Mouse (Mus musculus) bone marrow, adult 2 months (tissue): ENCODE measurements around the gene 4931428F04Rik. TPM values are rescaled to one million over a fixed set of nuclear protein-coding genes. Genes with fewer than 3 reads are reported as not detected.
"Not testable (repeated sequence)": the region's sequence is repeated elsewhere in the genome, so short reads cannot be mapped to it uniquely, and the experiment has no call there.

Source experiments
- H3K27ac ChIP-seq: fragments of 200-500 bp; 2 replicates; pipeline ENCODE4 v1.5.1; 2012; ENCODE audit warnings: low read depth, mild to moderate bottlenecking, control low read depth, inconsistent platforms, low read length; ENCODE audit not compliant: control insufficient read depth, poor library complexity, insufficient read depth
- H3K4me1 ChIP-seq: fragments of 200-500 bp; 2 replicates; pipeline ENCODE4 v1.6.1; 2011; ENCODE audit warnings: low read length; ENCODE audit not compliant: control insufficient read depth, insufficient read depth
- H3K4me3 ChIP-seq: fragments of 200-500 bp; replicated peaks from 2 replicates; pipeline ENCODE3; 2011; ENCODE audit warnings: mild to moderate bottlenecking, low read depth, low read length, control low read depth; ENCODE audit not compliant: control insufficient read depth
- CTCF ChIP-seq: fragments of 200-500 bp; IDR thresholded peaks from 2 replicates; pipeline ENCODE4 v1.5.1; 2011; ENCODE audit warnings: low read length, control low read depth; ENCODE audit not compliant: control insufficient read depth, insufficient read depth
- POLR2A ChIP-seq: fragments of 200-500 bp; IDR thresholded peaks from 2 replicates; pipeline ENCODE4 v1.6.1; 2011; ENCODE audit warnings: low read depth, mild to moderate bottlenecking, control low read depth, low read length, borderline replicate concordance; ENCODE audit not compliant: control insufficient read depth
- WGBS: fragments of 180-500 bp; shearing (Covaris S2); methylation state at CpG from one replicate; pipeline ENCODE4 v1.1.7; 2018; 5-methylcytosine and 5-hydroxymethylcytosine counted together
- polyA plus RNA-seq: library from polyadenylated mRNA; stranded (reverse); fragments of >200 nt; gene quantifications from 2 replicates; pipeline ENCODE4 v1.2.4, GENCODE M21; 2011; ENCODE audit warnings: low replicate concordance; ENCODE audit not compliant: missing spikeins, insufficient read depth, insufficient read length

4931428F04Rik gene
- polyA plus RNA-seq, 1 experiment: 2.2 TPM

GRCm38 (mm10) chr8:105252680-105253537, 36.8 kb downstream of the 4931428F04Rik start:
- Histone ChIP-seq H3K27ac (no peak overlapping the region), H3K4me3 (no peak overlapping the region), H3K4me1 (no peaks in the 10 kb centered on the region)
- TF ChIP-seq POLR2A: no peak
- TF ChIP-seq CTCF: no peak
- WGBS: 68% methylated on average over 10 of the region's 10 CpGs

- H3K27ac ChIP-seq: no peak overlapping the region
- 87% methylated on average over 6 of the region's 6 CpGs for WGBS
- TF ChIP-seq POLR2A: no peak
- no peak for TF ChIP-seq CTCF
- H3K4me3 ChIP-seq: no peak overlapping the region
- no peaks in the 10 kb centered on the region for H3K4me1 ChIP-seq
Observed at GRCm38 (mm10) chr8:105251954-105252353, 37.7 kb downstream of the 4931428F04Rik start.

GRCm38 (mm10) chr8:105241016-105241415, 48.6 kb downstream of the 4931428F04Rik start:
- no peak overlapping the region for H3K4me3 ChIP-seq
- H3K27ac ChIP-seq: no peak overlapping the region
- 94% methylated on average over 7 of the region's 7 CpGs for WGBS
- TF ChIP-seq POLR2A (no peak), CTCF (no peak)
- no peaks in the 10 kb centered on the region for H3K4me1 ChIP-seq

DNA sequence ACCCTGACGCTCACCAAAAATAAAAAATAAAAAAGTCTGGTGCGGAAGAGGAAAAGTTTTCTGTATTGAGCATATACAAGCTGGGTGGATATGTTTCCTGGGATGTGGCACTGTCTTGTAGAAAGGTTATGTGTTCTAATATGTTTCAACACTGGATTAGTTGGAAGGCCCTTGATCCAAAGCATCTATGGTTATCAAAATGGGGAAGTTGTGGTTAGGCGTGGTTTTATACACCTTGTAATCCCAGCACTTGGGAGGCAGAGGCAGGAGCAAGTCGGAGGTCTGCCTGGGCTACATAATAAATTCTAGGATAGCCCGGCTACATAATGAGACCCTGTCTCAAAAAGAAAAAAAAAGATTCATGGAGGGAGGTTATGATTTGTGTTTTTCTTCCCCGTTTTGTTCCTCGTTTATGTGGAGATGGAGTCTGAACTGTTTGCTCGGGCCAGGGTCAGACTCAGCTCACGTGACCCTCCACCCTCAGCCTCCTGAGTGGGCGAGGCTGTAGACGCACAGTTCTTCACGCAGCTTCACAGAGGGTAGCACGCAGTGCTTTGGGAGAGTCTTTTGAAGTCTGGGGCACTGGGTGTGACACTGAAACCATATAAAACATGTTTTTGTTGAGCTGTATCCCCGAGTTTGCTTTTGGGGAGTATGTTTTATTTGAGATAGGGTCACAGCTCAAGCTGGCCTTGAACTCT, 52.1 kb downstream of the 4931428F04Rik start:
- H3K27ac ChIP-seq: no peak overlapping the region
- WGBS: 77% methylated on average over 14 of the region's 14 CpGs
- TF ChIP-seq CTCF (no peak), POLR2A (no peak)
- no peak overlapping the region for H3K4me3 ChIP-seq
- H3K4me1 ChIP-seq: no peaks in the 10 kb centered on the region

DNA sequence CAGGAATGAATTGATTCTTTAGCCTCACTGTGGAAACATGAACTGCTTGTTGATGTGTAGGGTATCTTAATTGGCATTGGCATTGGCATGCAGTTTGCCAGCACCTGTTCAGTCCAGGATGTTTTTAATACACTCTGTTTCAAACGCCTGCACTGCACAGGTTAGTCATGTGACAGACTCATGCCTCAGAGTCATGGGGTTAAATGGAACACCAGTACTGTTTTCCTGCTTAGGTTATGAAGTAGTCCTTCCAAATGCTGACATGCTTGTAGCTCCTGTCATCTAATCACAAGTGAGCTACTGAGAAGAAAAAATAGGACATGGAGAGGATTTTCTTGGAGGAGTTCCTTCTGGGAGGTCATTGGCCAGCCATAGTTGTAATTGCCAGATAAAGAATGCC, 54.5 kb downstream of the 4931428F04Rik start:
- no peak overlapping the region for H3K27ac ChIP-seq
- H3K4me1 ChIP-seq: no peaks in the 10 kb centered on the region; the same call in 1 of the 2 replicates
- TF ChIP-seq CTCF (no peak), POLR2A (no peak)
- H3K4me3 ChIP-seq: no peak overlapping the region
- WGBS: 62% methylated on average over 1 of the region's 1 CpGs

GRCm38 (mm10) chr8:105233126-105233935, 56.3 kb downstream of the 4931428F04Rik start:
- H3K27ac ChIP-seq: no peak overlapping the region

DNA sequence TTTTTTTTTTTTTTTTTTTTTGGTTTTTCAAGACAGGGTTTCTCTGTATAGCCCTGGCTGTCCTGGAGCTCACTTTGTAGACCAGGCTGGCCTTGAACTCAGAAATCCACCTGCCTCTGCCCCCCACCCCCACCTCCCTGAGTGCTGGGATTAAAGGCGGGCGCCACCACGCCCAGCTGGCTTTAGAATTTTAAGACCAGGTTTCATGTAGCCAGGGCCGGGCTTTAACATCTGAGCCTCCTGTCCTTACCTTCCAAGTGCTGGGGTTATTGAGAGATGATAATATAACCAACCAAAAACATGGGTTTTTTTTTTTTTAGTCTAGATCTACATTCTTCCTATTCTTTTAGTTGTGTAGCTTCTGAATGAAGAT, 57.4 kb downstream of the 4931428F04Rik start:
- H3K27ac ChIP-seq, H3K4me1 ChIP-seq, H3K4me3 ChIP-seq: not testable (repeated sequence)
- WGBS: 82% methylated on average over 4 of the region's 4 CpGs

More at GRCm38 (mm10) chr8:105233126-105233935, 56.3 kb downstream of the 4931428F04Rik start:
- no peak overlapping the region for H3K4me3 ChIP-seq
- H3K4me1 ChIP-seq: no peaks in the 10 kb centered on the region; the same call in 1 of the 2 replicates
- TF ChIP-seq CTCF (no peak), POLR2A (no peak)
- WGBS: 80% methylated on average over 1 of the region's 1 CpGs

DNA sequence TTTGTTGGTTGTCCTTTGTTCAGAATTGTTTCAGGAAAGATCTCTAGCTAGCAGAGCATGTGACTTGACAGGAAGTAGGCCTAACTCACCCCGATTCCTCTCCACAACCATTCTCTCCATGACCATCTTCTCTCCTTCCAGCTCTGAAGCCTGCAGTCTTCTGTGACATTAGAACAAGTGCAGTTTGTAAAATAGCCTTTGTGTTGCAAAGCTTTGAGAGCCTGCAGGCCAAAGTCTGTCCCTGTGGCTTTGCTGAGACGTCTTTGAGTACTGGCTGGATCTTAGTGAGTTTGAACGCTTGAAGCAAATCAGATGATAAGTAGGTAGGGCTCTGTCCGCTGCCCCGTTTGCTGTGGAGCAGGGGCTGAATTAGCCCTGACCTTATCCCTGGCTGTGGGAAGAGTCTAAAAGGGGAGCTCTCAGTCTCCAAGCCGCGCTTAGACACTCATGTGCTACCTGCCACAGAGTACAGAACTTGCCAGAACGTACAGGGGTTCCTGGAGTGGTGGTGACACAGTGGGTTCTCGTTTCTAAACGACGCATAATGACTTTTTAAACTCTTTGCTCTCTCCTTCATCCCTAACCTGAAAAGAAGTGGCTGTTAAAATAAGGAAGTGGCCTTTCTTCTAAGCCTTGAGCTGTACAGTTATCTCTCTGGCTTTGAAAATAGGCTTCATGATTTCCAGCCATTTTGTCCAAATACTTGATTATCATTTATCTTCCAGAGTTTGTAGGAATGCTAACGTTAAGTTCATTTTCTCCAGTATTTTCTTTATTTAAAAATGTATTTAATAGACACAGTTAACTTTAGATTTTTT, 58.0 kb downstream of the 4931428F04Rik start:
- H3K27ac ChIP-seq: no peak overlapping the region

More for the DNA sequence above, 58.0 kb downstream of the 4931428F04Rik start:
- no peak for TF ChIP-seq CTCF
- no peak for TF ChIP-seq POLR2A
- Histone ChIP-seq H3K4me3 (no peak overlapping the region), H3K4me1 (no peaks in the 10 kb centered on the region; the same call in 1 of the 2 replicates)
- WGBS: 56% methylated on average over 12 of the region's 12 CpGs

Other genes starting within 250 kb of the 4931428F04Rik start
- gene Ces3a, start 241.3 kb downstream of the 4931428F04Rik start, polyA plus RNA-seq: 2.3 and 7.1 TPM in 2 replicates
- 0.95 and 1.3 TPM in 2 replicates for gene Ces3b, start 206.1 kb downstream of the 4931428F04Rik start, polyA plus RNA-seq
- not detected in 2 replicates for gene Ces4a, start 158.1 kb downstream of the 4931428F04Rik start, polyA plus RNA-seq
- gene Cbfb, start 119.2 kb downstream of the 4931428F04Rik start, polyA plus RNA-seq: 9.7 and 36.4 TPM in 2 replicates
- 5.0 and 17.2 TPM in 2 replicates for gene D230025D16Rik, start 64.7 kb downstream of the 4931428F04Rik start, polyA plus RNA-seq
- gene B3gnt9, start 34.7 kb downstream of the 4931428F04Rik start, polyA plus RNA-seq: 0.82 TPM in 1 of 2 replicates, not detected in the other
- gene Tradd, start 25.3 kb downstream of the 4931428F04Rik start, polyA plus RNA-seq: 11.3 and 12.0 TPM in 2 replicates
- gene Fbxl8, start 25.2 kb downstream of the 4931428F04Rik start, polyA plus RNA-seq: 0.50 and 3.7 TPM in 2 replicates
- 0.95 TPM in 1 of 2 replicates, not detected in the other for gene Hsf4, start 20.1 kb downstream of the 4931428F04Rik start, polyA plus RNA-seq
- gene Nol3, start 13.7 kb downstream of the 4931428F04Rik start, polyA plus RNA-seq: 0.70 TPM in 1 of 2 replicates, not detected in the other
- 5.7 and 10.4 TPM in 2 replicates for gene Exoc3l, start 6.2 kb upstream of the 4931428F04Rik start, polyA plus RNA-seq
- 108 and 115 TPM in 2 replicates for gene E2f4, start 7.8 kb upstream of the 4931428F04Rik start, polyA plus RNA-seq
- gene Elmo3, start 15.7 kb upstream of the 4931428F04Rik start, polyA plus RNA-seq: 8.2 and 11.5 TPM in 2 replicates
- 7.8 and 19.9 TPM in 2 replicates for gene Lrrc29, start 36.4 kb upstream of the 4931428F04Rik start, polyA plus RNA-seq
- 81.6 and 140 TPM in 2 replicates for gene Tmem208, start 36.5 kb upstream of the 4931428F04Rik start, polyA plus RNA-seq
- gene Fhod1, start 58.1 kb upstream of the 4931428F04Rik start, polyA plus RNA-seq: 24.6 and 66.3 TPM in 2 replicates
- 3.7 and 7.8 TPM in 2 replicates for gene Slc9a5, start 59.0 kb upstream of the 4931428F04Rik start, polyA plus RNA-seq
- gene Plekhg4, start 83.4 kb upstream of the 4931428F04Rik start, polyA plus RNA-seq: not detected in 2 replicates
- gene Kctd19, start 123.6 kb upstream of the 4931428F04Rik start, polyA plus RNA-seq: not detected in 2 replicates
- gene Lrrc36, start 123.7 kb upstream of the 4931428F04Rik start, polyA plus RNA-seq: 1.1 and 3.0 TPM in 2 replicates
- gene Tppp3, start 181.7 kb upstream of the 4931428F04Rik start, polyA plus RNA-seq: 3.3 and 3.5 TPM in 2 replicates
- 7.3 and 10.1 TPM in 2 replicates for gene Zdhhc1, start 207.0 kb upstream of the 4931428F04Rik start, polyA plus RNA-seq
- 0.82 TPM in 1 of 2 replicates, not detected in the other for gene Hsd11b2, start 228.9 kb upstream of the 4931428F04Rik start, polyA plus RNA-seq